Mouse (Mus musculus) retina, adult 2 months (tissue): ENCODE results near the gene Rhbdf1.
A peak's percentile ranks its signal among the peaks of the same experiment; 100 is the strongest.
"Not testable (repeated sequence)": the region's sequence is repeated elsewhere in the genome, so short reads cannot be mapped to it uniquely, and the experiment has no call there.

ENCODE experiments used
- DNase-seq: peaks from one replicate; pipeline ENCODE4 v3.0.0-alpha.2; 2012; ENCODE audit warnings: low read depth, low spot score

Rhbdf1 gene

DNA sequence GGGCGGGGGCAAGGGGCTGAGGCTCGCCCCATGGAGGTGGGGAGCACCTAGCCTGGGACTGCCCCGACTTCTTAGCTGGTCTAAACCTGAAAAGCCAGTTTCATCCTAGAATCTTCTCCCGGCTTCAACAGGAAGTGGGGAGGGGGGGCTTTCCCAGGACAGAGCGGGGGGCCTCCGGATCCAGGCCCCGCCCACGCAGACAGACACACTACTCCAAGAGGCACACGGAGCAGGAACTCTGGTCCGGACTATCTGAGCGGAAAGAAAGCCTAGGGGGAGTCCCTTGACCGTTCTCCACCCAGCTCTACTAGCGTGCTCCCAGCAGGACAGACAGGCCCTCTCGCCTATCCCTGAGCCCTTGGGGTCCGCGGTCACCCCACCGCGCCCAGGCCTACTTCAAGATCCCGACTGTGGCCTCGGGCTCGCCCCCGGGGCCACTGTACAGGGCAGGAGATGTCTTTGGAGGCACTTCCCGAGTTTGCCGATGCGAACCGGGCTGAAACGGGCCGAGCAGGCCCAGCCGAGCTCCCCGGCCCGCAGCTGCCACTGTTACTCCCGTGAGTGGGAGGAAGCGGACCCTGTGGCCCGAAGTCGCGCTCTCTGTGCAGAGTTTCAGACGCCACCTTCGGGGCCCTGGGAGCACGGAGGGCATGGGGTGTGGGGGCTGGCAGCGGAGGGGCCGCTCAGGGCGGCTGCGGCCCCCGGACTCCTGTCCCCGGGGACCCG is 712 bp downstream of the Rhbdf1 start:
- DNase-seq: no peak

DNA sequence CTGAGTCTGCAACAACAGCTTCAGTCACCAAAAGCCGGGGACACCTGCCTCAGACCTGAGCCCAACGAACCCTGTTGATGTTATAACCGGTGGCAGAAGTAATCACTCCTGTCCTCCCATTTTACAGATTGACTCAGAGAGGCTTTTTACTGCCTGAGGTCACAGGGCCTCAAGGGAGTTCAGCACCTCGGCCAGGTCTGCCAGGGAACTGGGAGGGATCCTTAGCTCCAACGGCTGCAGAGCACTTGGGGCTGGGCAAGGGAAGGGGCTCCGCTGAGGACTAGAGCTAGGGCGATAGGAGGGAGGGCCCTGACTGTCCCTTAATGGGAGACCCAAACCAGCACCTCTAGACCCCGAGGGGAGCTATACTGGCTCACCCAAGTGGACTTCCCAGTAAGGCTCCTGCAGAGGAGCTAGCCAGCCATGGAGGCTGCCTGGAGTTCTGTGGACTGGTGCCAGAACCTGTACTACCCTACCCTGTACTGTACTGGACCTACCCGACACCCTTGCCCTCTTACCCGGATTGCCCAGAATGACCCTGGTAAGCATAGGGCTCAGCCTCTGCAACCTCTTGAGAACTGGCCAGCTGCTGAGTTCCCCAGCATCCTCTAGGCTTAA is 1.4 kb downstream of the Rhbdf1 start:
- no peak for DNase-seq

DNA sequence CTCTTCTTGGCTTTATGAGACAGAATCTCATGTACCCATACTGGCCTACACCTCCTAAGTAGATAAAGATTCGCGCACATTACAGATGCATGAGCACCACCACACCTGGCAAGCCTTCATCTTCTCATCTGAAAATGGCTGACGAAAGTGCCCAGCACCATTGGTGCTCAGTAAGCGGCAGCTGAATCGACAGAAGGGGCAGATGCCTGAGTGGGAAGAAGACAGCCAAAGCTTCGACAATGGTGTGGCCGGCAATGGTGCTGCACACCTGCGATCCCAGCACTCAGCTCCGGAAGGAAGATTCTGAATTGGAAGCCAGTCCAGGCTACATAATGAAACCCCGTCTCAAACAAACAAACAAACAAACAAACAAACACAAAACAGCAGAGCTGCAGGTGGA is 2.8 kb downstream of the Rhbdf1 start:
- DNase-seq: no peak

DNA sequence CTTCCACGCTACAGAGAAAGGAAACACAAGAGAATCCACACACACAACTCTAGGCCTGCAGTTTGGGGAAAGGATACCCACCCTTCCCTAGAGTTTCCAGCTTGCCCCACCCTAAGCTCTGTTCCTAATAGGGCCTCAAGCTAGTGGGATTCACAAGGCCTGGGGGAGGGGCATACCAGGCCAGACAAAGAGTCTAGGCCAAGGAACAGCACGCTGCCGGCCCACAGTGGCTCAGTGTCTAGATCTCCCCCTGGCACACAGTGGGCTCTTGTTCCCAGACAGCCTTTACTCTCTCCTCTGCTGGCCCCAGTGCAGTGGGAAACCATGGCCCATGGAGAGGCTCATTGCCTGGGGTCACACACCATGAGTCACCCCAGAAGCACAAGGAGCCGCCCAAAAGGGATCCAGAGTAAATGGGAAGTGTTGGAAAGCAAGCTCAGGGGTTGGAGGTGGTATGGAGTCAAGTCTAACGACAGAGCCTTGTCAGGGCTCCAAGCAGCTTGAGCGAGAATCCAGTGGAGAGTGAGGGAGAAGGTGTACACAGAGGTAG is 3.5 kb downstream of the Rhbdf1 start:
- DNase-seq: no peak

- peak; percentile 53 for DNase-seq
These were observed 5.2 kb downstream of the Rhbdf1 start for GRCm38 (mm10) chr11:32216851-32217250.

DNA sequence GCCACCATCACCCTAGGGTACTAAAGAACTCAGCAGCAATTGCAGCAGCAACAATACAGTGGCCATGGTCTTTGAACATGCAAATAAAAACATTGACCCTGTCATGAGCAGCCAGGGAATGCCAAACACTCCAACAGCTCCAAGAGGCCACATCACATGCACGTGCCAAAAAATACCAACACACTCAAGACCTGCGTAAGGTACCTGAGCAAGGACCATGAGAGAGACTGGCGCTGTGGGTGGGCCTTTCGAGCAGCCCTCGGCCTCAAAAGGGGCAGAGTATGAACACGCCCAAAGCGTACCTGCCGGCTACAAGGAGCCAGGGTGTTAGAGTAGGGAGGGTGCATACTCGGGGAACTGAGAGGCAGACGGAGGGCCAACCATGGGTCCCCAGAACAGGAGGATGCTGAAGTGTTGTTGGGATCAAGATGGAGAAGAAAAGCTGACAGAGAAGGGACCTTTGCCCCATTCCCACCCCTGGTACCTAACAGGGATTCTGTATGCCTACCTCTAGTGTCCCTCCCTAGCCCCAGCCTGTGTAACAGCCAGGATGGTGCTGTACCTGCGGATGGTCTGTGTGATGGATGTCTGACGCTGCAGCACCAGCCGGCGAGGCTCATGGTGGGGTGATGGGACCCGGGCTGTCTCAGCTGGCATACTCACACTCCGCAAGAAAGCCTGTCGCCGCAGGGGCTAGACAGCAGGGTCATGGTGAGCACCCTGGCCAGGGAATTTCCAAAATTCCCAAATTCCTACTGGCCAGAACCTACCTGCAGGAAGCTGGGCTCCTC is 6.5 kb downstream of the Rhbdf1 start:
- no peak for DNase-seq

GRCm38 (mm10) chr11:32210623-32211022 is 11.5 kb downstream of the Rhbdf1 start:
- DNase-seq: no peak

DNA sequence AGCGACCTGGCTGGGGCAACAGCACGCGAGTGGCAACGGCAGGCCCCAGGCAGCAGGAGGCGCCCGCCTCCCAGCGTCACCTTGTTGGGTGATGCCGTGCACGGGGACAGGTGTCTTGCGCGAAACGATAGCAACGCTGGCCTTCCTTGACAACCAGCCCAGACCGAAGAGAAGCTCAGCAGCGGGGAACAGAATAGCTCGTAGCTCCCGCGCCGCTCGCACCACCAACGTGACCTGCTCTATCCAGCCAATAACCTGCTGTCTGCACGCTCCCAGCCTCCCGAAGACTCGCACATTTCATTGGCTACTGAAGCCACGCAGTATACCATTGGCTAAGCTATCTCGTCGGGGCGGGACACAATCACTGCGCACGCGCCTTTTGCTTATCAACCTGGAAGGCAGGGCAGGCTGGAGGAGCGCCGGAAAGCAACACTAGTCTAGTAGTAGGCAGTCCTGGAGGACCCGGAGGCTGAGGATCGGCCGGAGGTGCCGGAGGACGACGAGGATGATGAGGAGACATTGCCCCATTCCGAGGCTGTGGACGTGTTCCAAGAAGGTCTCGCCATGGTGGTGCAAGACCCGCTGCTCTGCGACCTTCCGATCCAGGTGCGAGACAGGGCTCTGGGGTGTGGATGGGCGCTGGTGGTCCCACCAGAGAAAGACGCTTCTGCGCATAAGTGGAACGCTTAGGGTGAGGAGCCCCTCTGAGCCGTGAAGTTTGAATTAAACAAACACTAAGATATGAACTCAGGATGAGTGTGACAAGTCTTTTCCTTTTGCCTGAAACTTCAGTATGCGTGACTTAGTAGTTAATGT is 16.8 kb downstream of the Rhbdf1 start, which contains the start of gene Snrnp25:
Gene Snrnp25, plus strand, starts transcription at position 358 of the 816 bp plus-strand sequence.
- DNase-seq: peak; percentile 91

DNA sequence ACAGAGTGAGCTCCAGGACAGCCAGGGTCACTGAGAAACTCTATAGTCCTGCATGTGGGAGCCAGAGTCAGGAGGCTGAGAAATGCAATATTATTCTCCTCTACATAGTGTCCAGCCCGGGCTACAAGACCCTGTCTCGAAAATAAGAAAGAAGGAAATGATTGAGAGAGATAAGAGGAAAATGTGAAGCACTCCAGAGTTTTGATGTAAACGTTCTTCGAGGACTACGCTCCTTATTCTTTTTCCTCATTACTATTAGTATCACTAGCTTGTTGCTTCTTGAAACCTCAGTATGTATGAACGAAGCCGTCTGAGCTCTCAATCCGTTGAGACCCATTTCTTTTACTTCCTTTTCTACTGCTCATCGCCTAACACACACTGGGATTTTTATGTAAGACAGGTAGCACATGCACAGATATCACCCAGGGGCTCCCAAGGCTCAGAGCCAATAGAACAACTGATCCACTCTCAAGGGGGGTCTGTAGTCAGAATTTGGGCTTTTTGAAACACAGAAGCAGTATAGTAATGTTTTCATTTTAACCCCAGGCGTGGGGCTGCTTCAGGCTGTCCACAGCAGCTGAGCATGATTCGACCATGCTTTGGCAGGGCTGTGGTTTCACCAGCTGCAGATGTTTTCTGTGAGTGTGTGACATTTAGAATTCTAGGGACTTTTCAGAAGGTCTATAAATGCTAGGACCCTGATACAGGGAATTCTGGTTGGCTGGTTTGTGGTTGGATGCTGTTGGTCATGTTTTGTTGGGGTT is 20.0 kb downstream of the Rhbdf1 start:
- DNase-seq: no peak

DNA sequence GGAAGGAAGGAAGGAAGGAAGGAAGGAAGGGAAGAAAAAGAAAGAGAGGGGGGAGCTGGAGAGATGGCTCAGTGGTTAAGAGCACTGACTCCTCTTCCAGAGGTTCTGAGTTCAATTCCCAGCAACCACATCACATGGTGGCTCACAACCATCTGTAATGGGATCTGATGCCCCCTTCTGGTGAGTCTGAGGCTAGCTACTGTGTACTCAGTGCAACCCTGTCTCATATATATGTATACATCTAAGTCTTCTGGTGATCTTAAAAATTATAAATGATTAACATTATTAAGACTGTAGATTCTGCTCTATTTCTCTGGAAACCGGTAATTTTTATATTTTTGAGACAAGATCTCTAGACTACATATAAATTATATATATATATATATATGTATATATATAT is 21.1 kb downstream of the Rhbdf1 start:
- DNase-seq: not testable (repeated sequence)

GRCm38 (mm10) chr11:32200075-32200601 is 22.0 kb downstream of the Rhbdf1 start, which contains the start of gene Il9r:
Gene Il9r (minus strand): TSS chr11:32200279.
- DNase-seq: no peak

DNA sequence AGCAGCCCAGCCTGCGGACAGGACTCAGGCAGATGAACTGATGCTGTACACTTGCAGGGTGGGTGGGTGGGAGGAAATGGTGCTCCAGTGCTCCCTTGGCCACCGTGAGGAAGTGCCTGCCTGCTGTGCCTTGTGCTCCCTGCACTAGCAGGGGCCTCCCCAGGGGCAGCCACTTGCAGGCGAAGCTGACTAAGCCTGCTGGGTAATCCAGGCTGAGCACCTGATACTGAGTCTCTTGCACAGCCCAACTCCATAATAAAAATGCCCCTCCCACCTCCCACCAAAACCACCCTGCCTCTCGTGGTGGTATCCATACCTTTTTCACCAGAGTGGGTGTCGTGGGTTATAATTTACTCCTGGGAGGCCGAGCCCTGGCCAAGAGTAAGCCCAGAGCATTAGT is 22.9 kb downstream of the Rhbdf1 start:
- no peak for DNase-seq

DNA sequence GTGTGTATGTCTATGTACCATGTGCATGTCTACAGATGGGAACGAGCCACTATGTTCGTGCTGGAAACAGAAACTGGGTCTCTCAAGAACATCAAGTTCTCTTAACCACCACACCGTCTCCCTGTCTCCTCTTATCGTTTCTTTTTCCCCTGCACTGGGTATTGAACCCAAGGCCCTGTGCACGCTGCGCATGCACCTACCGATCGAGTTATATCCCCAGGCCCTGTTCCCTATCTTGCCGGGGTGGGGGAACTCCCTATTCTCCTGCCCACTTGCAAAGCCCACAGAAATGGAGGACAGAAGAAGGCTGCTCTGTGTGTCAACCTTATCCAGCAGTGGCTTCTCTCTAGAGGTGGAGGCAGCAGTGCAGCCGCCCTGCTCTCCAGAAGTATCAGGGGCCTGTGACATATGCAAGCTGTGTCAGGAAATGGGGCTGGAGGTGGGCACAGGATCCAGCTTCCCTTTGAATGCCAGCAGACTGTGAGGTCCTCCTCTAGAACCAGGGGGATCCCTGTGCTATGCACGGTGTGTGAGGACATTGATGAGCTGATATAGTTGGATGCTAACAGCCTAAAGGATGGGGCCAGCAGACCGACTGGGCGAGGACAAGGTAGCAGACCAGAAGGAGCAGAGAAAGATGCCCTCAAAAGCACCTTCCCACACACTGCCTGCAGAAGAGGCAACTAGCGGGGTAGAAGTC is 23.7 kb downstream of the Rhbdf1 start:
- DNase-seq: no peak

GRCm38 (mm10) chr11:32197766-32198165 is 24.3 kb downstream of the Rhbdf1 start:
- no peak for DNase-seq

GRCm38 (mm10) chr11:32196727-32197126 is 25.4 kb downstream of the Rhbdf1 start:
- no peak for DNase-seq

GRCm38 (mm10) chr11:32195867-32196540 is 26.1 kb downstream of the Rhbdf1 start:
- DNase-seq: no peak

- no peak for DNase-seq
These were observed 27.5 kb downstream of the Rhbdf1 start for GRCm38 (mm10) chr11:32194626-32195025.

GRCm38 (mm10) chr11:32194086-32194485 is 28.0 kb downstream of the Rhbdf1 start:
- DNase-seq: no peak

- DNase-seq: no peak
These were observed 28.9 kb downstream of the Rhbdf1 start for GRCm38 (mm10) chr11:32193156-32193555.
